ENCODE assay signal across 10 mouse cellular contexts in the genomic region with DNA sequence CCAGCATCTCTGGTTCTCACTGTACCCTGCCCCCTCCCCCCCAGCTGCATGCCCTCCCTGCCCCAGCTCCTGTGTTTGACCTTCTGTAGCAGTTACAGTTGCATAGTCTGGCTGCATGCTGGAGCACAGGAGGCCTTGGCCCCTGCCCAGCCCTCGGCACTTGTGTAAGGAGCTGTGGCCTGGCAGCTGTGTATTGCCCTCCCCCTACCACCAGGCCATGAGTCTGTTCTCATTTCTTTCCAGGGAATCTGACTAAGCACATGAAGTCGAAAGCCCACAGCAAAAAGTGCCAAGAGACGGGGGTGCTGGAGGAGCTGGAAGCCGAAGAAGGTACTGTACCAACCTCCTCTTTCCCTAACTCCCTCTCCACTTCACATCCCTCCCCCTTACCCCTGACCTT. TPM values are rescaled to one million over a fixed set of nuclear protein-coding genes. Genes with fewer than 3 reads are reported as not detected.
DNase-seq lines count a peak whose midpoint lies in the region; ATAC-seq lines count a peak whose summit lies in the region.
"Had no signal": no experiment of that assay in that cellular context is flagged by ENCODE, and none has a peak within 500 bp of the region (broad histone marks: within the 10 kb centered on the region; RNA-seq: fewer than 3 reads in every experiment).

No protein-coding gene starts in this region.

- WGBS in heart, embryonic 11.5 days (ENCODE audit: insufficient replicate concordance): 64% methylated on average over 4 of the region's 4 CpGs
- WGBS in heart, embryonic 16.5 days: 47% methylated on average over 4 of the region's 4 CpGs
- WGBS in neural tube, embryonic 15.5 days: 69% methylated on average over 4 of the region's 4 CpGs

- H3K36me3 ChIP-seq in heart, embryonic 11.5 days (ENCODE audit: control insufficient read depth, insufficient read depth, low read length): no peaks in the 10 kb centered on the region
- no peaks in the 10 kb centered on the region for H3K36me3 ChIP-seq in heart, embryonic 16.5 days (ENCODE audit: control insufficient read depth, insufficient read depth)
- peaks cover 8% of the 10 kb centered on the region; the same call in 1 of the 2 replicates for H3K36me3 ChIP-seq in neural tube, embryonic 15.5 days

- no peak overlapping the region for H3K4me2 ChIP-seq in heart, embryonic 11.5 days
- no peak overlapping the region for H3K4me2 ChIP-seq in heart, embryonic 16.5 days (ENCODE audit: low read depth, low read length)
- H3K4me2 ChIP-seq in neural tube, embryonic 15.5 days: no peak overlapping the region

- no peak for ATAC-seq in heart, embryonic 11.5 days (replicated peaks; ENCODE audit: insufficient number of reproducible peaks, low FRiP score, low TSS enrichment)
- peak; percentile 72 for ATAC-seq in heart, embryonic 16.5 days (replicated peaks; ENCODE audit: extremely low read depth, insufficient read depth, low FRiP score)
- no peak for ATAC-seq in neural tube, embryonic 15.5 days (ENCODE audit: low FRiP score)

- H3K4me3 ChIP-seq in heart, embryonic 11.5 days (ENCODE audit: low read depth, low read length): no peak overlapping the region
- H3K4me3 ChIP-seq in heart, embryonic 16.5 days (ENCODE audit: low read length): no peak overlapping the region
- H3K4me3 ChIP-seq in neural tube, embryonic 15.5 days (replicated peaks): no peak overlapping the region

- no peak overlapping the region for H3K9ac ChIP-seq in heart, embryonic 11.5 days (ENCODE audit: low read depth, low read length)
- no peak overlapping the region for H3K9ac ChIP-seq in heart, embryonic 16.5 days (ENCODE audit: low read length)
- no peak overlapping the region for H3K9ac ChIP-seq in neural tube, embryonic 15.5 days (replicated peaks)

- peaks cover 4% of the 10 kb centered on the region; the same call in 1 of the 2 replicates for H3K4me1 ChIP-seq in heart, embryonic 11.5 days (ENCODE audit: control insufficient read depth, insufficient read depth, low read length)
- H3K4me1 ChIP-seq in heart, embryonic 16.5 days (ENCODE audit: control insufficient read depth, insufficient read depth, low read length): peaks cover 40% of the 10 kb centered on the region
- H3K4me1 ChIP-seq in neural tube, embryonic 15.5 days: no peaks in the 10 kb centered on the region

- peaks cover 3% of the 10 kb centered on the region; the same call in 1 of the 2 replicates for H3K27me3 ChIP-seq in heart, embryonic 11.5 days (ENCODE audit: control insufficient read depth, insufficient read depth, low read length)
- H3K27me3 ChIP-seq in heart, embryonic 16.5 days (ENCODE audit: control insufficient read depth, insufficient read depth, low read length): peaks cover 2% of the 10 kb centered on the region; the same call in 1 of the 2 replicates
- H3K27me3 ChIP-seq in neural tube, embryonic 15.5 days (replicated peaks): no peaks in the 10 kb centered on the region

- DNase-seq in heart, adult 11 months: peak; percentile 97
- DNase-seq in 3134 (ENCODE audit: extremely low read depth, insufficient read length, low spot score): peak; percentile 77
- DNase-seq in adrenal gland, postnatal 14 days: peak; percentile 89
- DNase-seq in retina, postnatal 1 day: no peak
- no peak for DNase-seq in urinary bladder, postnatal 10 days (ENCODE audit: low spot score)

- no peaks in the 10 kb centered on the region for H3K9me3 ChIP-seq in heart, embryonic 11.5 days (replicated peaks; ENCODE audit: control insufficient read depth, low read length)
- H3K9me3 ChIP-seq in heart, embryonic 16.5 days (replicated peaks; ENCODE audit: control insufficient read depth, low read length): no peaks in the 10 kb centered on the region
- no peaks in the 10 kb centered on the region for H3K9me3 ChIP-seq in neural tube, embryonic 15.5 days (replicated peaks)

- no peak overlapping the region for H3K27ac ChIP-seq in heart, embryonic 11.5 days (ENCODE audit: low read depth, low read length)
- 0 out of 2 replicates have a peak overlapping the region, but pooled peaks have one; percentile 38 for H3K27ac ChIP-seq in heart, embryonic 16.5 days (ENCODE audit: low read length)
- no peak overlapping the region for H3K27ac ChIP-seq in neural tube, embryonic 15.5 days (replicated peaks)
- H3K27ac ChIP-seq: kidney, postnatal 0 days; macrophage had no signal

RNA-seq across cellular contexts. Expression of a gene that starts 33.0 kb away (rescaled TPM):
- polyA plus RNA-seq in heart, embryonic 11.5 days (2014; fragmentation: Nextera tagmentation; extraction: Ambion mirVana): 0.30 and 0.87 TPM in 2 replicates
- total RNA-seq in adrenal gland, postnatal 14 days (2021): not detected in 2 replicates
- polyA plus RNA-seq in heart, embryonic 16.5 days (2015; fragmentation: Nextera tagmentation; extraction: Ambion mirVana): 0.42 and 0.47 TPM in 2 replicates
- 0.14 and 1.3 TPM in 2 replicates for polyA plus RNA-seq in neural tube, embryonic 15.5 days (2015; fragmentation: Nextera tagmentation; extraction: Ambion mirVana)
- polyA plus RNA-seq: kidney, postnatal 0 days; macrophage had no signal

Comparison
In these comparisons a context has a peak if more than half of its experiments do, and no peak if none do; other contexts are left out.
1. DNase-seq: peak in heart, adult 11 months (single experiment), 3134 (single experiment) and adrenal gland, postnatal 14 days (single experiment); none in retina, postnatal 1 day (single experiment) and urinary bladder, postnatal 10 days (single experiment).